Mouse (Mus musculus) ovary, postnatal 10 days (tissue): ENCODE results near the gene Xlr3c.
"Not testable (repeated sequence)": the region's sequence is repeated elsewhere in the genome, so short reads cannot be mapped to it uniquely, and the experiment has no call there.

Experiments
- DNase-seq: peaks from one replicate; pipeline ENCODE4 v3.0.0; 2022; ENCODE audit warnings: low spot score

Xlr3c gene

GRCm38 (mm10) chrX:73265270-73265669 is at the start of gene Xlr3c:
Gene Xlr3c (minus strand): TSS chrX:73265390.
- DNase-seq, result not testable (repeated sequence)

GRCm38 (mm10) chrX:73312522-73312921 is 47.3 kb upstream of the Xlr3c start:
- DNase-seq, result no peak

- not testable (repeated sequence) for DNase-seq
Measured at GRCm38 (mm10) chrX:73295745-73296144, 30.6 kb upstream of the Xlr3c start.

GRCm38 (mm10) chrX:73292876-73293275 is 27.7 kb upstream of the Xlr3c start, which contains the start of the genes Xlr5a and Xlr5c:
Gene Xlr5a (minus strand): TSS chrX:73292976.
Gene Xlr5c (minus strand): TSS chrX:73292976.
- DNase-seq, result not testable (repeated sequence)

GRCm38 (mm10) chrX:73262428-73262827 is 2.8 kb downstream of the Xlr3c start:
- DNase-seq, result not testable (repeated sequence)

- not testable (repeated sequence) for DNase-seq
Measured at GRCm38 (mm10) chrX:73242821-73243325, 22.3 kb downstream of the Xlr3c start, which contains the start of gene Xlr4c. Gene Xlr4c (minus strand): TSS chrX:73243130.

- DNase-seq, result no peak
Measured at GRCm38 (mm10) chrX:73229288-73229687, 35.9 kb downstream of the Xlr3c start.

GRCm38 (mm10) chrX:73228606-73229214 is 36.5 kb downstream of the Xlr3c start:
- peak; percentile 24 for DNase-seq

GRCm38 (mm10) chrX:73227914-73228605 is 37.1 kb downstream of the Xlr3c start, which contains the start of gene F8a:
Gene F8a (plus strand): TSS chrX:73228291.
- DNase-seq, result peak; percentile 52

GRCm38 (mm10) chrX:73225365-73225764 is 39.8 kb downstream of the Xlr3c start:
- DNase-seq, result no peak

GRCm38 (mm10) chrX:73213819-73214564 is 51.2 kb downstream of the Xlr3c start, which contains the start of gene Xlr4b:
Gene Xlr4b (plus strand): TSS chrX:73214333.
- not testable (repeated sequence) for DNase-seq
